Mouse (Mus musculus) CH12.LX (cell line): ENCODE measurements around the gene Fv1.

Experiments
- CHD1 ChIP-seq: IDR thresholded peaks from 2 replicates; pipeline ENCODE4 v1.6.1; 2012; ENCODE audit warnings: low read depth, low read length, improper control_type of control experiment, inconsistent platforms
- CTCF ChIP-seq, 2 experiments: IDR thresholded peaks in 1 of 2; conservative IDR thresholded peaks in 1 of 2; 2 replicates each; pipeline ENCODE4 v1.5.1; 2011 to 2012; ENCODE audit warnings: low read depth in 2 of 2, low read length in 2 of 2, improper control_type of control experiment in 1 of 2, inconsistent platforms in 1 of 2, mild to moderate bottlenecking in 1 of 2, moderate library complexity in 1 of 2
- ELF1 ChIP-seq: IDR thresholded peaks from 2 replicates; pipeline ENCODE4 v1.6.1; 2014; ENCODE audit warnings: low read depth, mild to moderate bottlenecking, inconsistent platforms, low read length, improper control_type of control experiment
- EP300 ChIP-seq: IDR thresholded peaks from 2 replicates; pipeline ENCODE4 v1.6.1; 2011; ENCODE audit warnings: low read length, improper control_type of control experiment
- GABPA ChIP-seq: IDR thresholded peaks from 2 replicates; pipeline ENCODE4 v1.6.1; 2012; ENCODE audit warnings: low read depth, low read length, improper control_type of control experiment, inconsistent platforms; ENCODE audit not compliant: insufficient replicate concordance
- HCFC1 ChIP-seq: IDR thresholded peaks from 2 replicates; pipeline ENCODE4 v1.6.1; 2012; ENCODE audit warnings: low read depth, mild to moderate bottlenecking, inconsistent platforms, low read length, improper control_type of control experiment
- JUN ChIP-seq: IDR thresholded peaks from 2 replicates; pipeline ENCODE4 v1.6.1; 2011; ENCODE audit warnings: low read depth, mild to moderate bottlenecking, low read length, improper control_type of control experiment, moderate library complexity; ENCODE audit not compliant: insufficient read depth
- KAT2A ChIP-seq: IDR thresholded peaks from 2 replicates; pipeline ENCODE4 v1.6.1; 2012; ENCODE audit warnings: low read length, improper control_type of control experiment, inconsistent platforms; ENCODE audit not compliant: insufficient replicate concordance
- MAX ChIP-seq: IDR thresholded peaks from 2 replicates; pipeline ENCODE4 v1.6.1; 2011; ENCODE audit warnings: low read length, improper control_type of control experiment
- MEF2A ChIP-seq: IDR thresholded peaks from 2 replicates; pipeline ENCODE4 v1.6.1; 2014; ENCODE audit warnings: low read depth, mild to moderate bottlenecking, inconsistent platforms, low read length, improper control_type of control experiment, borderline replicate concordance
- POLR2A ChIP-seq: IDR thresholded peaks from 2 replicates; pipeline ENCODE4 v1.6.1; 2011; ENCODE audit warnings: low read depth, mild to moderate bottlenecking, improper control_type of control experiment, low read length
- ZKSCAN1 ChIP-seq: IDR thresholded peaks from 2 replicates; pipeline ENCODE4 v1.6.1; 2012; ENCODE audit warnings: low read depth, inconsistent platforms, low read length, improper control_type of control experiment, borderline replicate concordance
- ZMIZ1 ChIP-seq: IDR thresholded peaks from 2 replicates; pipeline ENCODE4 v1.6.1; 2012; ENCODE audit warnings: low read depth, mild to moderate bottlenecking, inconsistent platforms, low read length, improper control_type of control experiment

DNA sequence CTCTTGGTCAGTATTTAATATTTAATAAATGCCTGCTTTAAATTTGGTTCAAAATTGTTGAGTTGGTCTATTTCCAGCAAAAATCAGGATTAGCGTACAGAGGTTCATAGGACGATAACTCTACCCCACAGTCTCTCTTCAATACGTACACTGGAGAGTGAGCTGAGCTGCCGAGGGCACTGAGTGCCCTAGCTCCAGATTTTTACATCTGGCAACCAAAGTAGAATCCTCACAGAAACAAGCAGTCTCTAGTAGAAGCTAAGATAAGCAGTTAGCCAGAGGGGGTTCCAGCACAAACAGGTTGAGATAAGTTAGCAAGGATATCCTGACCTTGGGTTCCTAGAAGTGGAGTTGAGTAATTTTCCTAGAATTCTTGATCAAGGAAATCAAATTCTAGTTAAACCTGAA lies 20.2 kb upstream of the Fv1 start:
- TF ChIP-seq JUN (no peak), MAX (no peak), CTCF (conservative IDR thresholded peaks at IDR 0.05 in 1 of 2, IDR thresholded peaks at IDR 0.05 in 1 of 2; ENCODE audit: low read depth in 2 of 2, low read length in 2 of 2) (no peak), POLR2A (no peak), ZMIZ1 (no peak), KAT2A (no peak), ZKSCAN1 (no peak), HCFC1 (no peak), CHD1 (no peak), GABPA (no peak), MEF2A (no peak), ELF1 (no peak), EP300 (no peak)
